Mouse (Mus musculus) frontal cortex, adult (tissue): Measurements from ENCODE around the gene Senp2.
A peak's percentile ranks its signal among the peaks of the same experiment; 100 is the strongest.
"Not testable (repeated sequence)": the region's sequence is repeated elsewhere in the genome, so short reads cannot be mapped to it uniquely, and the experiment has no call there.

Experiments
- ATAC-seq: cut with Nextera tagmentation; 2 replicates; pipeline ENCODE4 v1.9.2; 2017; ENCODE audit warnings: mild to moderate bottlenecking, moderate library complexity, mixed read lengths; ENCODE audit not compliant: low TSS enrichment

The Senp2 gene

GRCm38 (mm10) chr16:22009099-22009584, at the start of gene Senp2:
Gene Senp2 (plus strand): TSS chr16:22009484.
- peak; percentile 100 for ATAC-seq

DNA sequence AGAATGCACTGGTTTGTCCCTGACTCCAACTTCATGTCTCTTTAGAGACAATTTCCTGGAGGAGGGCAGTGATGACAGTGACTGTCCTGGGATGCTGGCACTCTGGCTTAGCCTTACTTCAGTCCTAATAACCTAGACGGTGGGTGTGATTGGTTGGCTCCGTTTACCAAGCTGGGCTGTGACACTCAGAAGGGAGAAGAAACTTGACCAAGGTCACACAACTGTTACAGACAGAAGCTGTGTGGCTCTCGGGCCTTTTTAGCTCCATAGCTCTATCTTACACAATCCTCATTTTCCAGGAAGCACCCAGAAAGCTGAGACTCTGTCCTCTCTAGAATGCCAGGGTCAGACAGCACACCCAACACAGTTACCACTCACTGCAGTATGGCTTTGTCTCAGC, 43.7 kb upstream of the Senp2 start:
- no peak for ATAC-seq

DNA sequence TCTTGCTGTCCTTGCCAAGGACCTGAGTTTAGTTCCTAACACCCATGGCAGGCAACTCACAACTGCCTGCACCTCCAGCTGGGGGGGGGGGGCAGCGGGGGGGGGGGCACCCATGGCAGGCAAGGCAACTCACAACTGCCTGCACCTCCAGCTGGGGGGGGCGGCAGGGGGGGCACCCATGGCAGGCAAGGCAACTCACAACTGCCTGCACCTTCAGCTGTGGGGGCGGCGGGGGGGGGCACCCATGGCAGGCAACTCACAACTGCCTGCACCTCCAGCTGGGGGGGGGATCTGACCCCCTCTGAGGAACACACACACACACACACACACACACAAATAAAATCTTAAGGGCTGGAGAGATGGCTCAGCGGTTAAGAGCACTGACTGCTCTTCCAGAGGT, 39.4 kb upstream of the Senp2 start:
- ATAC-seq: no peak

DNA sequence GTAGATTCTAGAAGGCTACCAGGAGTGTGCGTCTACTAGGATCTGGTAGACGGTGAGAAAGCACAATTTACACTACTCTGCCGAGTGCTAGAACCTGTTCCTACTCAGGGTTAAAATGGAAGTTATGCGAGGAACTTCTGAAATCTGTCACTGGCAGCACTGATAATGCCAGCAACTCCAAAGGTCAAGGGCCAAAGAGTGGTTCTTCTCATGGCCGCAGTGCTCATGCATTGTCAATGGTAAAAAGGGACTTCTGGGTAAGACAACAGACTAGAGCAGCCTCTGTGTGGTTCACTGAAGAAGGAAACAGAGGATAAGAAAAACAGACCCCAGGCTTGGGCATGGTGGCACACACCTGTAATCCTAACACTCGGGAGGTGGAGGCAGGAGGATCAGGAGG, 38.7 kb upstream of the Senp2 start:
- no peak for ATAC-seq

GRCm38 (mm10) chr16:21971446-21971845, 37.8 kb upstream of the Senp2 start:
- ATAC-seq: no peak

GRCm38 (mm10) chr16:21976203-21976602, 33.1 kb upstream of the Senp2 start:
- ATAC-seq: no peak

- ATAC-seq: peak; percentile 81
Measured at GRCm38 (mm10) chr16:21977347-21977746, 31.9 kb upstream of the Senp2 start.

GRCm38 (mm10) chr16:21983146-21983545, 26.1 kb upstream of the Senp2 start:
- ATAC-seq: no peak

DNA sequence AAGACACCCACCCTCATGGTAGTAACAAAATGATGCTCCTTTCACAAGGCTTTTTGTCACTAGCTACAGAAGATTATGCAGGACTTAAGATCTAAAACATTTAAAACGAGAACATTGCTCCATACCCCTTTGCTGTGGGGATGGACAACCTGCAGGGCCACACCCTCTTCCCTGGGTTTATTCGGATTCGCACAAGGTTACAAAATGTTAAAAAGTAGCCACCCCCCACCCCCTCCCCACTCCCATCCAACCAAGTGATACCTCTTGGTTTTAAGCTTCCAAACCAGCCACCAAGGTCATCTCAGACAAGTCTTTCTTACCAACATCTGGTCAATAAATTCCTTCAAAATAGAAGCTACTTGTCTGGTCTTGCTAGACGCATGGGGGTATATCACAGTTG, 25.7 kb upstream of the Senp2 start:
- no peak for ATAC-seq

GRCm38 (mm10) chr16:21984091-21984490, 25.2 kb upstream of the Senp2 start:
- ATAC-seq: no peak

- no peak for ATAC-seq
Measured at GRCm38 (mm10) chr16:21986191-21986590, 23.1 kb upstream of the Senp2 start.

DNA sequence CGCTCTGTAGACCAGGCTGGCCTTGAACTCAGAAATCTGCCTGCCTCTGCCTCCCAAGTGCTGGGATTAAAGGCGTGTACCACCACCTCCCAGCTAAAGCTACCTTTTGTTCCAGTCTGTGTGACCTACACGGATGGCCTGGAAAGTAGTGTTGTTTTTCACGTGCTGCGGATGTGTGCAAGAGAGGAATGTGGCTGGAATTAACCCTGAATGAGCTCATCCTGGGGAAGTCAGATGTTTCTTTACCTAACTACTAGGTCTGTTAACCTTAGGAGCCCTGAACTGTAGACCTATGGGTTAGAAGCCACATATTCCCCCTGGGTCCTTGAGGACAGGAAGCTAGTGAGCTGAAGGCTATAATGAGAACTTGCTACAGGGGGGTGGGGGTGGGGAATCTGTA, 21.3 kb upstream of the Senp2 start:
- no peak for ATAC-seq

GRCm38 (mm10) chr16:21990893-21991292, 18.4 kb upstream of the Senp2 start:
- ATAC-seq: not testable (repeated sequence)

GRCm38 (mm10) chr16:21991774-21992173, 17.5 kb upstream of the Senp2 start:
- no peak for ATAC-seq

GRCm38 (mm10) chr16:21995304-21995703, 14.0 kb upstream of the Senp2 start, which contains the start of gene Liph:
Gene Liph (minus strand): TSS chr16:21995663.
- ATAC-seq: 0 out of 2 replicates have a peak, but pooled peaks have one; percentile 13

DNA sequence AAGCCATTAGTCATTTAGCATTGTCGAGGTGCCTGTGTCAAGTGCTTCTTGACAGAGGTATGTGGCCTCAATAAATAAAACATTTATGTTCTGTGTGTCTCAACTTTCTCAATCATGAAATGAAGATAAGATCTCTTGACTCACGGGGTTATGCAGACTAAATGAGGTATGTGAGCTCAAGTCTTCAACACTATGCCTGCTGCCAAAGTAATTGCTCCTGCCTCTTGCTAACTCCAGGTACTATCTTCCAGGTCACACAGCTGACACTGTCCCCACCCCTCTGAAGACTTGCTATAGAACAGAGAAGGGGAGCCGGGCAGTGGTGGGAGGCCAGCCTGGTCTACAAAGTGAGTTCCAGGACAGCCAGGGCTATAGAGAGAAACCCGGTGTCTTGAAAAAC, 12.9 kb upstream of the Senp2 start:
- ATAC-seq: no peak

- ATAC-seq: no peak
Measured at GRCm38 (mm10) chr16:21996881-21997641, 12.2 kb upstream of the Senp2 start.

DNA sequence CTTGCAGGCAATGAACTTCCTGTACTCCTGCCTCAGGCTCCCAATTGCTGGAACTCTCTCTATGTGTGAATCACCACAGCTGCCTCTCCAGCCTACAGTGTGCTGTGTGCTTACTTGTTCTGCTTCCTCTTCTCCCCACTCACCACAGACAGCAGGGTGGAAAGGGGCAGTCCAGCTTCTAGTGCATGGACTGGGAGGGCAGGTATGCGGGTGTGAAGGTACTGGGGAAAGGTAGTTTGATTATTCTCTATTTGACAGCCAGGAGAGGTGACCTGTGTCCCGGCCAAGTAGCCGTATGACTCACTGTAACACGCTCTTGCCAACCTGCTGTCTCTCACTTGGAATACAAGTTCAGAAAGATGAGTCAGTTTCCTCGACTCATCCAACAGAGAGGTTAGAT, 11.2 kb upstream of the Senp2 start:
- peak; percentile 77; the same call in 1 of the 2 replicates for ATAC-seq

- ATAC-seq: no peak
Measured at GRCm38 (mm10) chr16:21999941-22000690, 9.2 kb upstream of the Senp2 start.

- no peak for ATAC-seq
Measured at GRCm38 (mm10) chr16:22001172-22001571, 8.1 kb upstream of the Senp2 start.

DNA sequence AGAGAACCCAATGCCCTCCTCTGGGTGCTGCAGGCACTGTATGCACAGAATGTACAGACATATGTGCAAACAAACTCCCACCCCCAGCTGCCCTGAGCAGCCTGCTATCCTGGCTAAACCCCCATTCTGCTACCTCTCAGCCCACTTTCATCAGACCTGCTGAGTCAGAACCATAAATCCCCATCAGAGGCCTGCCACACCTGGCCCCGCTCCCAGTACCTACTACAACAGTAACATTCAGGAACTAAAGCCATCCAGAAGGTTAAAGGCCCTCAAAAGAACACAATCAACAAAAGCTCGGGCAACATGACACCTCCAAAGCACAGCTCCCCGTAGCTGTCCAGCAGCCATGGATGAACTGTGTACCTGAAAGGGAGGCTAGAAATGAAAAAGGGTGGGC, 7.7 kb upstream of the Senp2 start:
- no peak for ATAC-seq

DNA sequence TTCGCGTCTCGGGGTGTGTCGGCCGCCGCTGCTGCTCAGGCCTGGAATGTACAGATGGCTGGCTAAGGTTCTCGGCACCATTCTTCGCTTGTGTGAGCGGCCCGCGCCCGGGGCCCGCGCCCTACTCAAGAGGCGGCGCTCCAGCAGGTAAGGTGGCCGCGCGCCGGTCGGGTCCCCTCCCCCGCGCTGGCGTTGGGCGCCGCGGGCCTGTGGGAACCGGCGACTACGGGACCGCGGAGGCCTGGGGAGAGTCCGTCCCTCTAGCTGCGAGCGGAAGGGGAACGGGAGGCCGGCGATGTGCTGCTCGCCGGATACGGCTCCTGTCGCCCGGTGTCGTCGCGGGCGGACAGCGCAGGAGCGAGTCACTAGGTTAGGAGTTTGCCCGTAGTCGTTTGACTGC, 312 bp downstream of the Senp2 start:
- ATAC-seq: peak; percentile 50

GRCm38 (mm10) chr16:22015569-22015968, 6.3 kb downstream of the Senp2 start:
- no peak for ATAC-seq
